Mouse (Mus musculus): ENCODE results near the gene Gys1. TPM values are rescaled to one million over a fixed set of nuclear protein-coding genes. Genes with fewer than 3 reads are reported as not detected.

Gene Gys1
- total and polyA plus RNA-seq, 2 experiments from 2014 or later: 12.0 to 19.7 TPM

DNA sequence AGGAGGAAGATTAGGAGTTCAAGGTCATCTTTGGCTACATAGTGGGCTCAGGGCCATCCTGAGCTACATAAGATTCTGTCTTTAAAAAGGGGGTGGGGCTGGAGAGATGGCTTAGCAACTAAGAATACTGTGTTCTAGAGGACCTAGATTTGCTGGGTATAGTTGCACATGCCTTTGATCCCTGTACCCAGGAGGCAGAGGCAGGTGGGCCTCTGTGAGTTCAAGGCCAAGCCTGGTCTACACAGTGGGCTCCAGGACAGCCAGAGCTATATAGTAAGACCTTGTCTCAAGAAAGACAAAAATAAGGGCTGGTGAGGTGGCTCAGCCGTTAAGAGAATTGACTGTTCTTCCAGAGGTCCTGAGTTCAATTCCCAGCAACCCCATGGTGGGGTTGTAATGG, 15.3 kb downstream of the Gys1 start:
- Histone ChIP-seq H3K36me3 (ENCODE audit: insufficient read depth, low read length) (peaks cover 20% of the 10 kb centered on the region), H3K4me3 (ENCODE audit: low read depth, low read length) (no peak overlapping the region), H3K27me3 (ENCODE audit: insufficient read depth, low read length) (no peaks in the 10 kb centered on the region), H3K9me3 (ENCODE audit: low read length) (no peaks in the 10 kb centered on the region), H3K4me1 (ENCODE audit: insufficient read depth, low read length) (no peaks in the 10 kb centered on the region), H3K4me2 (ENCODE audit: low read depth, low read length, poor library complexity, severe bottlenecking) (no peak overlapping the region), H3K27ac (ENCODE audit: low read depth, low read length) (no peak overlapping the region), H3K9ac (replicated peaks; ENCODE audit: low read length, poor library complexity, severe bottlenecking) (no peak overlapping the region)
- ATAC-seq (ENCODE audit: low FRiP score): no peak
- no peak for DNase-seq (ENCODE audit: low spot score)
- 96% methylated on average over 1 of the region's 1 CpGs for WGBS
- no peak for TF ChIP-seq CTCF (IDR thresholded peaks at IDR 0.05)

DNA sequence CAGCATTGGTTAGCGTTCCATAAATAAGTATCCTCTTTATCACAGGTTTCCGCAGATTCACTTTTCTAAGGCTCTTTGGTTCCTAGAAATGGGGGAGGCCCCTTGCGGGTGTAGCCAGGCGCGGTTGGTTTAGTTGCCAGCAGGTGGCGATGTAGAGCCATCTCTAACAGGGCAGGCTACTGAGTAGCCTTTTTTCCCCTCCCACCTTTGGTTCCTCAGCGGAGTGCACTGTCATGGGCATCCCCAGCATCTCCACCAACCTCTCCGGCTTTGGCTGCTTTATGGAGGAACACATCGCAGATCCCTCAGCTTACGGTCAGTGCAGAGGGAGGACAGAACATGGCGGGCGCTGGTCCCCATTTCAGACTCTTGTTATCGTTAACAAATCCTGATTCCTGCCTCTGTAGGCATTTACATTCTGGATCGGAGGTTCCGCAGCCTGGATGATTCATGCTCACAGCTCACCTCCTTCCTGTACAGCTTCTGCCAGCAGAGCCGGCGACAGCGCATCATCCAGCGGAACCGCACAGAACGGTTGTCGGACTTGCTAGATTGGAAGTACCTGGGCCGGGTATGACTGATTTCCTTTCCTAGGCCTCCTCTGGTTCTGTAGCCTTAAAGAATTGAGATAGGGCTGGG, 16.8 kb downstream of the Gys1 start:
- no peak overlapping the region; the same call in 1 of the 2 replicates for H3K27ac ChIP-seq (ENCODE audit: low read depth, low read length)
- TF ChIP-seq CTCF (IDR thresholded peaks at IDR 0.05): peak; percentile 84
- H3K4me3 ChIP-seq (ENCODE audit: low read depth, low read length): no peak overlapping the region
- no peak overlapping the region for H3K9ac ChIP-seq (replicated peaks; ENCODE audit: low read length, poor library complexity, severe bottlenecking)
- H3K4me2 ChIP-seq (ENCODE audit: low read depth, low read length, poor library complexity, severe bottlenecking): no peak overlapping the region
- WGBS: 49% methylated on average over 23 of the region's 23 CpGs
- ATAC-seq (ENCODE audit: low FRiP score) (peak; percentile 45; the same call in 1 of the 2 replicates), DNase-seq (ENCODE audit: low spot score) (peak; percentile 85)
- no peaks in the 10 kb centered on the region for H3K9me3 ChIP-seq (ENCODE audit: low read length)
- H3K36me3 ChIP-seq (ENCODE audit: insufficient read depth, low read length): peaks cover 31% of the 10 kb centered on the region
- H3K4me1 ChIP-seq (ENCODE audit: insufficient read depth, low read length): no peaks in the 10 kb centered on the region; the same call in 1 of the 2 replicates
- H3K27me3 ChIP-seq (ENCODE audit: insufficient read depth, low read length): no peaks in the 10 kb centered on the region

DNA sequence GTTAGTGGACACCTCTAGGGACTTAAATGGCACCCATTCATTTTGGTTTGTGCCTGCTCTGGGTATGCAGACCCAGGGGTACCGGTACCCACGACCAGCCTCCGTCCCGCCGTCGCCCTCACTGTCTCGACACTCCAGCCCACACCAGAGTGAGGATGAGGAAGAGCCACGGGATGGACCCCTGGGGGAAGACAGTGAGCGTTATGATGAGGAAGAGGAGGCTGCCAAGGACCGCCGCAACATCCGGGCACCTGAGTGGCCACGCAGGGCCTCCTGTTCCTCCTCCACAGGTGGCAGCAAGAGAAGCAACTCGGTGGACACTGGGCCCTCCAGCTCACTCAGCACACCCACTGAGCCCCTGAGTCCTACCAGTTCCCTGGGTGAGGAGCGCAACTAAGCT, 20.3 kb downstream of the Gys1 start:
- H3K36me3 ChIP-seq (ENCODE audit: insufficient read depth, low read length): peaks cover 27% of the 10 kb centered on the region
- no peak for TF ChIP-seq CTCF (IDR thresholded peaks at IDR 0.05)

DNA sequence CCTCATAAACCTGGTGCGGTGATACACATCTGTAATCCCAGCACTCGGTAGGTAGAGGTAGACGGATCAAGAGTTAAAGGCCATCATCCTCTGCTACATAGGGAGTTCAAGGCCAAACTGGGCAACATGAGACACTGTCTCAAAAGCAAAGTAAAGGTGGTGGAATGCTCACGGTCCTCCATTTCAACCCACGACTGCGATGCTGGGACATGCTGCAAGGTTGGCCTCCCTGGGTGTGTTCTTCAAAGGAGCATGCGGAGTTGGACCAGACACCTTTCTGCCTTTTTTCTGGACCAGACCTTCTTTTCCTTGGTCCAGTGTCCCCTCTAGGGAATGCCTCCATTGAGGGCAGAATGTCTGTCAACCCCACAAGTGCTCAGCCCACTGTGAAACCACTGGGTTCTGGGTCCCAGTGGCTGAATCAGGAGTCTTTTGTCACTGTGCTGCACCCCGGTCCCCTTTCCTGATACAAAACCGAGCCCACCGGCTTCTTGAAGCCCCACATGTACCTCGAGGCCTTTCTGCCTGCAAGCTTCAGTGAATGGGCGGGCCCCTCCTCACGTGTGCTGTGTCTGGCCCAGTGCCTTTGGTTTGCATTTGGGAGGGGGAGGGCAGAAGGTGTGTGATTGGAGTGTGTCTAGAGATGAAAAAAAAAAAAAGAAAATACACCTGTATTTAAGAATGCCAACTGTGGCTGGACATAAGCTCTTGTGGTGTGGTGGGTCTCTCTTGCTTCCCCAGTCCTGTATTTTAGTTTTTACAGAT, 21.5 kb downstream of the Gys1 start:
- Histone ChIP-seq H3K4me3 (ENCODE audit: low read depth, low read length) (no peak overlapping the region), H3K27me3 (ENCODE audit: insufficient read depth, low read length) (no peaks in the 10 kb centered on the region), H3K9ac (replicated peaks; ENCODE audit: low read length, poor library complexity, severe bottlenecking) (no peak overlapping the region), H3K27ac (ENCODE audit: low read depth, low read length) (no peak overlapping the region), H3K9me3 (ENCODE audit: low read length) (no peaks in the 10 kb centered on the region), H3K36me3 (ENCODE audit: insufficient read depth, low read length) (peaks cover 27% of the 10 kb centered on the region), H3K4me1 (ENCODE audit: insufficient read depth, low read length) (peaks cover 10% of the 10 kb centered on the region), H3K4me2 (ENCODE audit: low read depth, low read length, poor library complexity, severe bottlenecking) (no peak overlapping the region; the same call in 1 of the 2 replicates)
- ATAC-seq (ENCODE audit: low FRiP score) (no peak), DNase-seq (ENCODE audit: low spot score) (no peak)
- WGBS: 83% methylated on average over 13 of the region's 13 CpGs
- no peak for TF ChIP-seq CTCF (IDR thresholded peaks at IDR 0.05)

More for the DNA sequence above, 20.3 kb downstream of the Gys1 start:
- no peak overlapping the region for H3K27ac ChIP-seq (ENCODE audit: low read depth, low read length)
- no peak overlapping the region for H3K4me3 ChIP-seq (ENCODE audit: low read depth, low read length)
- 88% methylated on average over 15 of the region's 15 CpGs for WGBS
- no peak overlapping the region for H3K9ac ChIP-seq (replicated peaks; ENCODE audit: low read length, poor library complexity, severe bottlenecking)
- H3K27me3 ChIP-seq (ENCODE audit: insufficient read depth, low read length): no peaks in the 10 kb centered on the region
- peaks cover 10% of the 10 kb centered on the region for H3K4me1 ChIP-seq (ENCODE audit: insufficient read depth, low read length)
- H3K9me3 ChIP-seq (ENCODE audit: low read length): no peaks in the 10 kb centered on the region
- H3K4me2 ChIP-seq (ENCODE audit: low read depth, low read length, poor library complexity, severe bottlenecking): no peak overlapping the region
- DNase-seq (ENCODE audit: low spot score): no peak
- ATAC-seq (ENCODE audit: low FRiP score): no peak

DNA sequence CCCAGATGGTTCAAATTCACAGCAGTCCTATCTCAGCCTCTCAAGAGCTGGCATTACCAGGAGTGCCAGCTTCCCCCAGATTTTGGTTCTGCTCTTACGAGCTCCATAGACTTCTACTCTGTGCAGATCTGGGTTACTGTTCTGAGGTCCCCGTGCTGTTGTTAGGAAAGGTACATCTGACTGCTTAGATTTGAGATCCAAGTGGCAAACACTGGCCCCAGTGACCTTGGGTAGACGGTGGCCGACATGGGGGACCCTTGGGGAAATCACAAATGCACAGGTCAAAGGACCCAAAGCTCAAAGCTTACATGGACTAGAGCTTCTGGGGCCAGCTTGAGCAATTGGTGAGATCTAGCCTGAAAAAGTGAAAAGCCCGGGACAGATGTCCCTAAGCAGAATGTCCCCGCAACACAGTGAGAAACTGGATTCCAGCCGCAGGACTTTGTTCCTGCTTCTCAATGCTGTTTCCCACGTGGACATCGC, 22.1 kb downstream of the Gys1 start:
- 53% methylated on average over 9 of the region's 9 CpGs for WGBS
- 0 out of 2 replicates have a peak overlapping the region, but pooled peaks have one; percentile 33 for H3K9ac ChIP-seq (replicated peaks; ENCODE audit: low read length, poor library complexity, severe bottlenecking)
- DNase-seq (ENCODE audit: low spot score): no peak

More for the DNA sequence above, 22.1 kb downstream of the Gys1 start:
- Histone ChIP-seq H3K4me1 (ENCODE audit: insufficient read depth, low read length) (peaks cover 10% of the 10 kb centered on the region), H3K4me3 (ENCODE audit: low read depth, low read length) (no peak overlapping the region), H3K27ac (ENCODE audit: low read depth, low read length) (peak overlapping the region; percentile 47; the same call in 1 of the 2 replicates), H3K36me3 (ENCODE audit: insufficient read depth, low read length) (peaks cover 30% of the 10 kb centered on the region), H3K9me3 (ENCODE audit: low read length) (no peaks in the 10 kb centered on the region), H3K4me2 (ENCODE audit: low read depth, low read length, poor library complexity, severe bottlenecking) (peak overlapping the region; percentile 74; the same call in 1 of the 2 replicates), H3K27me3 (ENCODE audit: insufficient read depth, low read length) (no peaks in the 10 kb centered on the region)
- ATAC-seq (ENCODE audit: low FRiP score): no peak
- no peak for TF ChIP-seq CTCF (IDR thresholded peaks at IDR 0.05)

All from midbrain, postnatal 0 days (tissue).